Comparison of ENCODE assay signal across 13 mouse cellular contexts in genomic region chr6:4418376-4418775, GRCm38 (mm10).
DNase-seq lines count a peak whose midpoint lies in the region; ATAC-seq and TF ChIP-seq lines count a peak whose summit lies in the region.
"Had no signal": no experiment of that assay in that cellular context is flagged by ENCODE, and none has a peak within 500 bp of the region (broad histone marks: within the 10 kb centered on the region; RNA-seq: fewer than 3 reads in every experiment).

No protein-coding gene starts in this region.

- 0 out of 2 replicates have a peak, but pooled peaks cover 6% of the 10 kb centered on the region for H3K4me1 ChIP-seq in heart, embryonic 10.5 days
- peaks cover 13% of the 10 kb centered on the region for H3K4me1 ChIP-seq in lung, embryonic 15.5 days
- H3K4me1 ChIP-seq in embryonic fibroblast, embryonic 13.5 days (ENCODE audit: control insufficient read depth, insufficient read depth, low read length) = peaks cover 14% of the 10 kb centered on the region
- peaks cover 20% of the 10 kb centered on the region for H3K4me1 ChIP-seq in limb, embryonic 15.5 days

- DNase-seq in heart, postnatal 10 days = peak; percentile 7 to 18
- DNase-seq in heart, embryonic 10.5 days (ENCODE audit: low spot score) = no peak
- DNase-seq in lung, postnatal 14 days = no peak
- no peak for DNase-seq in left cerebral cortex, postnatal 4 days
- DNase-seq: cerebellum, adult 9-10 months; thymus, adult 18-20 months had no signal

- H3K9me3 ChIP-seq in heart, embryonic 10.5 days = no peaks in the 10 kb centered on the region
- H3K9me3 ChIP-seq in lung, embryonic 15.5 days = no peaks in the 10 kb centered on the region
- H3K9me3 ChIP-seq in limb, embryonic 15.5 days = no peaks in the 10 kb centered on the region

- no peak for ATAC-seq in lung, embryonic 15.5 days (ENCODE audit: borderline replicate concordance, extremely low read depth, low FRiP score, low TSS enrichment)
- no peak for ATAC-seq in limb, embryonic 15.5 days (ENCODE audit: insufficient number of reproducible peaks, low FRiP score, low TSS enrichment, low read depth)
- ATAC-seq: forebrain, embryonic 16.5 days had no signal

- H3K4me2 ChIP-seq in lung, embryonic 15.5 days = no peak overlapping the region
- H3K4me2 ChIP-seq in limb, embryonic 15.5 days = no peak overlapping the region
- H3K4me2 ChIP-seq: liver, embryonic 11.5 days had no signal

- TF ChIP-seq CTCF in embryonic fibroblast, embryonic 13.5 days (IDR thresholded peaks at IDR 0.05; ENCODE audit: borderline replicate concordance, insufficient read depth, low read length) = no peak

- no peak for TF ChIP-seq POLR2A in embryonic fibroblast, embryonic 13.5 days (IDR thresholded peaks at IDR 0.05; ENCODE audit: low read depth, low read length)

- H3K27ac ChIP-seq in heart, embryonic 10.5 days = no peak overlapping the region
- peak overlapping the region; percentile 86 for H3K27ac ChIP-seq in lung, embryonic 15.5 days
- peak overlapping the region; percentile 98 for H3K27ac ChIP-seq in embryonic fibroblast, embryonic 13.5 days (ENCODE audit: insufficient read depth, low read length)
- peak overlapping the region; percentile 82 for H3K27ac ChIP-seq in limb, embryonic 15.5 days
- H3K27ac ChIP-seq: left cerebral cortex, adult 2 months had no signal

- no peak overlapping the region for H3K9ac ChIP-seq in lung, embryonic 15.5 days
- H3K9ac ChIP-seq in limb, embryonic 15.5 days = no peak overlapping the region

- H3K4me3 ChIP-seq in heart, embryonic 10.5 days = no peak overlapping the region
- no peak overlapping the region for H3K4me3 ChIP-seq in lung, embryonic 15.5 days
- H3K4me3 ChIP-seq in embryonic fibroblast, embryonic 13.5 days (ENCODE audit: insufficient read depth, low read length) = no peak overlapping the region
- no peak overlapping the region for H3K4me3 ChIP-seq in limb, embryonic 15.5 days
- H3K4me3 ChIP-seq: left cerebral cortex, adult 2 months had no signal

- no peaks in the 10 kb centered on the region for H3K27me3 ChIP-seq in heart, embryonic 10.5 days (ENCODE audit: insufficient read depth, poor library complexity, severe bottlenecking)
- no peaks in the 10 kb centered on the region for H3K27me3 ChIP-seq in lung, embryonic 15.5 days
- H3K27me3 ChIP-seq in limb, embryonic 15.5 days = no peaks in the 10 kb centered on the region
- H3K27me3 ChIP-seq: Patski had no signal

- intact Hi-C loops in heart, postnatal 10 days (cut with DNase I) = loop anchor here (5.0 kb wide), 2 partner anchors 39 to 984 kb away; no protein-coding TSS in a partner anchor
- intact Hi-C loops in left cerebral cortex, postnatal 4 days (cut with DNase I) = loop anchor here (10.0 kb wide), 1 partner anchor 126 kb away; no protein-coding TSS in a partner anchor

- no peaks in the 10 kb centered on the region for H3K36me3 ChIP-seq in heart, embryonic 10.5 days
- no peaks in the 10 kb centered on the region for H3K36me3 ChIP-seq in lung, embryonic 15.5 days
- no peaks in the 10 kb centered on the region for H3K36me3 ChIP-seq in limb, embryonic 15.5 days

- 57% methylated on average over 10 of the region's 10 CpGs for WGBS in heart, embryonic 10.5 days
- WGBS in lung, embryonic 15.5 days = 47% methylated on average over 10 of the region's 10 CpGs
- 47% methylated on average over 10 of the region's 10 CpGs for WGBS in limb, embryonic 15.5 days

Comparison
In these comparisons a context has a peak if more than half of its experiments do, and no peak if none do; other contexts are left out.
1. DNase-seq: peak in heart, postnatal 10 days (2 of 2); none in heart, embryonic 10.5 days (single experiment), lung, postnatal 14 days (single experiment) and left cerebral cortex, postnatal 4 days (single experiment).